Mouse (Mus musculus) hindbrain, embryonic 13.5 days (tissue): ENCODE measurements at regions not wholly inside any gene's neighbourhood (a gene's known extent, or its start where the extent isn't known, plus 50 kb on each side); places are given as distances from the start of the nearest gene placed in this dataset.
"Not testable (repeated sequence)": the region's sequence is repeated elsewhere in the genome, so short reads cannot be mapped to it uniquely, and the experiment has no call there.

Experiments
- ATAC-seq: fragments of 200-750 bp; cut with Nextera tagmentation; 2 replicates; pipeline ENCODE4 v1.8.0; 2017; ENCODE audit warnings: moderate TSS enrichment; ENCODE audit not compliant: low FRiP score
- H3K27ac ChIP-seq: fragments of 300-500 bp; sonication (generic); 2 replicates; pipeline ENCODE4 v1.5.1; 2015; ENCODE audit warnings: inconsistent platforms, mild to moderate bottlenecking, moderate library complexity
- H3K27me3 ChIP-seq: fragments of 300-500 bp; sonication (generic); 2 replicates; pipeline ENCODE4 v1.6.1; 2015; ENCODE audit warnings: mild to moderate bottlenecking, inconsistent platforms
- H3K36me3 ChIP-seq: fragments of 300-500 bp; sonication (generic); 2 replicates; pipeline ENCODE4 v1.6.1; 2015; ENCODE audit warnings: mild to moderate bottlenecking, inconsistent platforms
- H3K4me1 ChIP-seq: fragments of 300-500 bp; sonication (generic); replicated peaks from 2 replicates; pipeline ENCODE4 v1.6.1; 2015; ENCODE audit warnings: inconsistent platforms
- H3K4me2 ChIP-seq: fragments of 300-500 bp; sonication (generic); 2 replicates; pipeline ENCODE4 v1.6.1; 2015; ENCODE audit warnings: inconsistent platforms, mild to moderate bottlenecking, moderate library complexity
- H3K4me3 ChIP-seq: fragments of 300-500 bp; sonication (generic); 2 replicates; pipeline ENCODE4 v1.5.1; 2015; ENCODE audit warnings: mild to moderate bottlenecking, inconsistent platforms
- H3K9ac ChIP-seq: fragments of 300-500 bp; sonication (generic); 2 replicates; pipeline ENCODE4 v1.6.1; 2015; ENCODE audit warnings: mild to moderate bottlenecking, inconsistent platforms
- H3K9me3 ChIP-seq: fragments of 300-500 bp; sonication (generic); 2 replicates; pipeline ENCODE4 v1.6.1; 2016; ENCODE audit warnings: inconsistent platforms
- WGBS: fragments of 180-500 bp; shearing (Covaris S2); methylation state at CpG from one replicate; pipeline ENCODE4 v1.1.7; 2015; 5-methylcytosine and 5-hydroxymethylcytosine counted together

DNA sequence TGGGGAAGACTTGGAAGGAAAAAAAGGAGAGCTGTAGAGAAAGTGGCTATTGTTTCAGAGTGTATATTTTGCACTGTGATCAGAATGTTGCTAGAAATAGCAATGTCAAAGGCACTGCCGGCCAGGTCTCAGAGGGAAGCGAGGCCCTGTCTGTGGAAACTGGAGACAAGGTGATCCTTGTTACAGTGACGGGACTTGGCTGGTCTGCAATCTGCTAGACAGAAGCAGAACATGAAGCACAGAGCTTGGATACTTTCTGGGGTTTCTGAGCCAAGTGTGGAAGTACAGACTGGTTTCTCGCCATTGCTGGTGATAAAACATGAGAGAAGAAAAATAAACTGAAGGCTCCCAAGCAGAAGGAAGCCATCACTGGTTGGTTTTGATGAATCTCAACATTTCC is 198.3 kb upstream of the Slc7a14 start:
- Histone ChIP-seq H3K4me2 (no peak overlapping the region), H3K4me1 (no peaks in the 10 kb centered on the region), H3K36me3 (no peaks in the 10 kb centered on the region), H3K27me3 (no peaks in the 10 kb centered on the region), H3K27ac (no peak overlapping the region), H3K9ac (no peak overlapping the region), H3K9me3 (0 out of 2 replicates have a peak, but pooled peaks cover 1% of the 10 kb centered on the region), H3K4me3 (no peak overlapping the region)
- ATAC-seq, result no peak
- 87% methylated on average over 4 of the region's 4 CpGs for WGBS

- H3K27me3 ChIP-seq, result no peaks in the 10 kb centered on the region
- no peaks in the 10 kb centered on the region for H3K36me3 ChIP-seq
- no peak overlapping the region for H3K9ac ChIP-seq
- H3K4me1 ChIP-seq, result no peaks in the 10 kb centered on the region
- 75% methylated on average over 10 of the region's 10 CpGs for WGBS
- no peaks in the 10 kb centered on the region for H3K9me3 ChIP-seq
- H3K4me2 ChIP-seq, result no peak overlapping the region
- ATAC-seq, result no peak
- no peak overlapping the region for H3K4me3 ChIP-seq
- H3K27ac ChIP-seq, result no peak overlapping the region
Observed at GRCm38 (mm10) chr3:31499201-31499968, 189.2 kb upstream of the Slc7a14 start.

GRCm38 (mm10) chr3:31495287-31495686 is 185.1 kb upstream of the Slc7a14 start:
- no peaks in the 10 kb centered on the region for H3K36me3 ChIP-seq
- no peak for ATAC-seq
- H3K9ac ChIP-seq, result no peak overlapping the region
- WGBS, result 85% methylated on average over 1 of the region's 1 CpGs
- no peak overlapping the region for H3K4me2 ChIP-seq
- no peaks in the 10 kb centered on the region for H3K9me3 ChIP-seq
- H3K4me1 ChIP-seq, result no peaks in the 10 kb centered on the region
- H3K4me3 ChIP-seq, result no peak overlapping the region
- H3K27ac ChIP-seq, result no peak overlapping the region
- H3K27me3 ChIP-seq, result no peaks in the 10 kb centered on the region

DNA sequence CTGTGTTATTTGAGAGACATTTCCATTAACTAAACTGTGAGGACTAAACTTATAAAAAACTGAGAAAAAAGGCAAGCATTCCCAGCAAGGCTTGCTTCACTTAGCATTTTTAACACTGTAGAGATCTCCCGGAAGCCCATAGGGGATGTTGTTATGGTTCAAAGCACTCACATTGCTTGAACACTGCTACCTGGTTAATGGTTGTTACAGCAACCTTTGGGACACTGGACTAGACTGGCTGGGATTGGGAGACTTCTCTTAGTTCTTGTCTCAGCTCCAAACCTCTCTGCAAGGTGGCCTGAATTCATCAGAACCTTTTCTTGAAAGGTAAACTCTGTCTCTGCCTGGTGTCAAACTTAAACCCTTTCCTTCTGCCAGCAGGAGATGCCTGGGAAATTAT is 184.5 kb upstream of the Slc7a14 start:
- no peak for ATAC-seq
- H3K4me3 ChIP-seq, result no peak overlapping the region
- no peaks in the 10 kb centered on the region for H3K9me3 ChIP-seq
- no peaks in the 10 kb centered on the region for H3K36me3 ChIP-seq
- H3K4me1 ChIP-seq, result no peaks in the 10 kb centered on the region
- H3K9ac ChIP-seq, result no peak overlapping the region
- H3K4me2 ChIP-seq, result no peak overlapping the region
- H3K27ac ChIP-seq, result no peak overlapping the region
- H3K27me3 ChIP-seq, result no peaks in the 10 kb centered on the region
- WGBS, result 97% methylated on average over 1 of the region's 1 CpGs

GRCm38 (mm10) chr3:31491736-31492135 is 181.6 kb upstream of the Slc7a14 start:
- not testable (repeated sequence) for ATAC-seq, H3K27ac ChIP-seq, H3K4me1 ChIP-seq, H3K9ac ChIP-seq, H3K9me3 ChIP-seq, H3K4me3 ChIP-seq, H3K36me3 ChIP-seq, H3K4me2 ChIP-seq, H3K27me3 ChIP-seq
- 87% methylated on average over 1 of the region's 1 CpGs for WGBS

DNA sequence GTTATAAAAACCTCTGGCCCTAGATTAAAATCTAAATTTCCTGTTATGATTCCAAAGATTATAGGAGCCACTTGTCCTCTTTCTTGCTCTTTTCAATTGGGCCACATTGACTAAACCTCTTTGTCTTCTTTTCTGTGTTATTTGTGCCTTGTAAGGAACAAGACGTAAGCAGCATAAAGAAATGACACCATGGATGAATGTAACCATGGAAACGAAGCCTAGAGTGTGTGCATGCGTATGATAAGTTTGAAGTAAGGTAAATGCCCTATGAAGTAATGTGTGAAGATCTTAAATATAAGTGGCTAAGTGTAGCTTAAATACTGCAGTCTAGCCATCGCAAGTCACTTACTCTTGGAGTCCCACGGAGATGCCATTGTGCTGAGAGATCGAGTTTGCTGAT is 177.4 kb upstream of the Slc7a14 start:
- no peaks in the 10 kb centered on the region for H3K9me3 ChIP-seq

GRCm38 (mm10) chr3:31481964-31482363 is 171.8 kb upstream of the Slc7a14 start:
- WGBS, result 72% methylated on average over 3 of the region's 3 CpGs
- no peak overlapping the region for H3K4me3 ChIP-seq
- H3K36me3 ChIP-seq, result no peaks in the 10 kb centered on the region
- no peaks in the 10 kb centered on the region for H3K4me1 ChIP-seq
- H3K9me3 ChIP-seq, result no peaks in the 10 kb centered on the region
- ATAC-seq, result no peak
- no peak overlapping the region for H3K9ac ChIP-seq
- no peaks in the 10 kb centered on the region for H3K27me3 ChIP-seq
- H3K4me2 ChIP-seq, result no peak overlapping the region
- no peak overlapping the region for H3K27ac ChIP-seq

More for the DNA sequence above, 177.4 kb upstream of the Slc7a14 start:
- 74% methylated on average over 6 of the region's 6 CpGs for WGBS
- Histone ChIP-seq H3K4me1 (no peaks in the 10 kb centered on the region), H3K27me3 (no peaks in the 10 kb centered on the region), H3K4me2 (no peak overlapping the region), H3K36me3 (no peaks in the 10 kb centered on the region), H3K27ac (no peak overlapping the region), H3K9ac (no peak overlapping the region), H3K4me3 (no peak overlapping the region)
- ATAC-seq, result no peak

DNA sequence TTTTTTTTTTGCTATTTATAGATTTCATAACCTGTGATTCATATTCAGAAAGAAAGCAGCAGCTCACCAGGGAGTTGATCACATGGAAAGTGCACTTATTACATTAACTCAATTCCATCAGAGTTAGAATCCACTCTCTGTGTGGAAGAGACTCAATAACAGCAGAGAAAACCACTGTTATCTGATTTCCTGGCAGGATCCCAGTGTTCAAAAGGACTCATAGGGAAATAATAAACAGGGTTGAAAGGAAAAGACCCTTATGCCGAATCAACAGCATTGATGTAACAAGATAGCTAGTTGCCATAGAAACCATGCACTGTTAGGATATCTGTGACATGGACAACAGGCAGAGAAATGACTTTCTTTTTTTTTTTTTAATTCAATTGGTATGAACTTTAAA is 157.7 kb upstream of the Slc7a14 start:
- Histone ChIP-seq H3K4me1 (no peaks in the 10 kb centered on the region), H3K4me2 (no peak overlapping the region), H3K27me3 (no peaks in the 10 kb centered on the region), H3K9me3 (no peaks in the 10 kb centered on the region), H3K27ac (no peak overlapping the region), H3K4me3 (no peak overlapping the region), H3K9ac (no peak overlapping the region), H3K36me3 (no peaks in the 10 kb centered on the region)
- ATAC-seq, result no peak
- WGBS, result 18% methylated on average over 1 of the region's 1 CpGs

DNA sequence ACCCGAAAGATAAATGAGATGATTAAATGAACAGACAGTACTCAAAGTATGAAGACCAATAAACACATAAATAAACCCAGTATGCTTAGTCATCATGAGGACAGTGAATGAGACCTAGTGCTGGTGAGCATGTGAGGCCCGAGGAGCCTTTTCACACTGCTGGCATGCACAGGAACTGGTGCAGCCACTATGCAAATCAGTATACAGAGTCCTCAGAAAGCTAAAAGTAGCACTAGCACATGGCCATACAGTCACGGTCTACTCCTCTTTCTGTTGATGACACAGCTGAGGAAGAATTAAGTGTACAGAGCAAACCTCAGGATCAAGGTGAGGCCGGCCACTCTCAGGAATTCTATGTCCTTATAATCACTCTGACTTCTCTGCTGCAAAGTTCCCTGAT is 154.1 kb upstream of the Slc7a14 start:
- H3K27ac ChIP-seq, result no peak overlapping the region
- H3K36me3 ChIP-seq, result no peaks in the 10 kb centered on the region
- H3K27me3 ChIP-seq, result no peaks in the 10 kb centered on the region
- no peak overlapping the region for H3K4me3 ChIP-seq
- no peaks in the 10 kb centered on the region for H3K9me3 ChIP-seq
- no peak overlapping the region for H3K9ac ChIP-seq
- H3K4me1 ChIP-seq, result no peaks in the 10 kb centered on the region
- no peak for ATAC-seq
- 87% methylated on average over 4 of the region's 4 CpGs for WGBS
- no peak overlapping the region for H3K4me2 ChIP-seq

- 55% methylated on average over 5 of the region's 5 CpGs for whole genome bisulfite sequencing
- 0 out of 2 replicates have a peak, but pooled peaks cover 6% of the 10 kb centered on the region for H3K4me1 ChIP-seq
- no peaks in the 10 kb centered on the region for H3K9me3 ChIP-seq
- H3K4me2 ChIP-seq, result no peak overlapping the region
- H3K27ac ChIP-seq, result no peak overlapping the region
- no peak for ATAC-seq
- no peak overlapping the region for H3K4me3 ChIP-seq
- no peaks in the 10 kb centered on the region for H3K36me3 ChIP-seq
- no peak overlapping the region for H3K9ac ChIP-seq
- H3K27me3 ChIP-seq, result no peaks in the 10 kb centered on the region
Observed at GRCm38 (mm10) chr3:31459456-31459855, 149.3 kb upstream of the Slc7a14 start.

DNA sequence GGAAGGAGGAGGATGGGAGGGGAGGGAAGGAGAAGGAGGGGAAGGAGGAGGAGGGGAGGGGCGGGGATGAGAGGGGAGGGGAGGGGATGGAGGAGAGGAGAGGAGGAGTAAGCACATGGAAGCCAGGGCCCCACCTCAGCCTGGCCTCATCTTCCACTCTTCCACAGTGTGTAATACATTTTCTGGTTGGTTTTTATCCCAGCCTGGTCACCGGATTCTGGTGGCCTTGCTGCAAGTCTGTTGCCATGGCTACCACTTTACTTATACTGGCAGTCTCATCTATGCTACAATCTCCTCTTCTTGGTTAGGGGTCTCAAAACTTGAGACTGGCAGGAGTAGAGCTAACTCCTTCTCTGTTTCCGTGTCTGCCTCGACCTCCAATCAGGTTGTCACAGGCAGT is 147.8 kb upstream of the Slc7a14 start:
- 47% methylated on average over 3 of the region's 4 CpGs for WGBS
- peak; percentile 74 for ATAC-seq
- Histone ChIP-seq H3K27ac (no peak overlapping the region), H3K27me3 (no peaks in the 10 kb centered on the region), H3K4me3 (no peak overlapping the region), H3K9me3 (0 out of 2 replicates have a peak, but pooled peaks cover 4% of the 10 kb centered on the region), H3K9ac (no peak overlapping the region), H3K36me3 (no peaks in the 10 kb centered on the region), H3K4me1 (0 out of 2 replicates have a peak, but pooled peaks cover 6% of the 10 kb centered on the region), H3K4me2 (no peak overlapping the region)

- no peaks in the 10 kb centered on the region for H3K36me3 ChIP-seq
- ATAC-seq, result no peak
- no peaks in the 10 kb centered on the region for H3K27me3 ChIP-seq
- H3K4me1 ChIP-seq, result 0 out of 2 replicates have a peak, but pooled peaks cover 6% of the 10 kb centered on the region
- no peak overlapping the region for H3K4me3 ChIP-seq
- H3K9ac ChIP-seq, result no peak overlapping the region
- WGBS, result 84% methylated on average over 5 of the region's 5 CpGs
- H3K27ac ChIP-seq, result no peak overlapping the region
- 0 out of 2 replicates have a peak, but pooled peaks cover 4% of the 10 kb centered on the region for H3K9me3 ChIP-seq
- H3K4me2 ChIP-seq, result no peak overlapping the region
Observed at GRCm38 (mm10) chr3:31455031-31455430, 144.9 kb upstream of the Slc7a14 start.

DNA sequence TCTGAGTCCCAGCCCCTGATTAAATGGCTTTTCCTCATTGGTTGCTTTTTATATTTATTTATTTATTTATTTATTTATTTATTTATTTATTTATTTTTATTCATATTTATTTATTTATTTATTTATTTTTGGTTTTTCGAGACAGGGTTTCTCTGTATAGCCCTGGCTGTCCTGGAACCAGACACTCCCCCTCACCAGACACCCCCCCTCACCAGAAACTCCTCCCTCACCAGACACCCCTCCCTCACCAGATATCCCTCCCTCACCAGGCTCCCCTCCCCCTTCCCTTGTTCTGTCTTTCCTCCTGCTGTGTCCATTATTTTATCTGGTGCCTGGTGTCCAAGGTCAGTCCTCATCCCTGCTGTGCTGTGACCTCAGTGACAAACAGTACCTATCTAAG is 134.7 kb upstream of the Slc7a14 start:
- no peak overlapping the region for H3K27ac ChIP-seq
- WGBS, result 94% methylated on average over 1 of the region's 1 CpGs
- no peak overlapping the region for H3K9ac ChIP-seq
- ATAC-seq, result no peak
- no peaks in the 10 kb centered on the region for H3K36me3 ChIP-seq
- H3K4me3 ChIP-seq, result no peak overlapping the region
- H3K9me3 ChIP-seq, result 0 out of 2 replicates have a peak, but pooled peaks cover 7% of the 10 kb centered on the region
- no peaks in the 10 kb centered on the region for H3K27me3 ChIP-seq
- H3K4me2 ChIP-seq, result no peak overlapping the region
- H3K4me1 ChIP-seq, result no peaks in the 10 kb centered on the region
